Mouse (Mus musculus) megakaryocyte progenitor cell, adult 5-6 weeks (primary cell): ENCODE results near the gene Ak5. TPM values are rescaled to one million over a fixed set of nuclear protein-coding genes. Genes with fewer than 3 reads are reported as not detected.
"Not testable (repeated sequence)": the region's sequence is repeated elsewhere in the genome, so short reads cannot be mapped to it uniquely, and the experiment has no call there.

Experiments used
- ATAC-seq: replicated peaks from 2 replicates; pipeline ENCODE4 v1.8.0; 2016; ENCODE audit warnings: mild to moderate bottlenecking, moderate TSS enrichment, inconsistent platforms; ENCODE audit not compliant: poor library complexity
- total RNA-seq, 2 experiments: library from RNA; stranded (forward) in 1 of 2; stranded (reverse) in 1 of 2; fragments of 157-497, 149-512 nt in 1 of 2; fragments of 200-1000 nt in 1 of 2; gene quantifications; 2 replicates each; pipeline versions ENCODE4 v1.2.3 to v1.2.4; 2015 to 2017

Gene Ak5
- total RNA-seq, 2 experiments from 2014 or later = 0.05 TPM; not detected in 1

DNA sequence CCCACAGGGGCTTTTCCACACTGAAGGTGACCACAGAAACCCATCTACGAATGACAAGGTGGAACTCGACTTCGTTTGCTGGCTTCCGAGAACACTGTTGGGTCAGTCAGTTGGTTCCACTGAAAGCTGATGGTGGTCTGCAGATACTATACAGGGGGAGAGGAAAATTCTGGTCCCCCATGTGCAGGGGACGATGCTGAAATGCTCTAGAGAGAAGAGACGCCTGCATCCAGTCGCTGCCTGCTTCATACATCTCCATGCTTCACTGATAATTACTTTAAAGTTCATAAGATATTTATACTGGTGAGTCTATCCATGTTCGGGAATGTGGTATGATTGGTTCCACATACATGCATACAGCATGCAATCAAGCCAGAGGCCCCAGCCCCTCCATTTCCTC, 186.0 kb downstream of the Ak5 start:
- no peak for ATAC-seq

DNA sequence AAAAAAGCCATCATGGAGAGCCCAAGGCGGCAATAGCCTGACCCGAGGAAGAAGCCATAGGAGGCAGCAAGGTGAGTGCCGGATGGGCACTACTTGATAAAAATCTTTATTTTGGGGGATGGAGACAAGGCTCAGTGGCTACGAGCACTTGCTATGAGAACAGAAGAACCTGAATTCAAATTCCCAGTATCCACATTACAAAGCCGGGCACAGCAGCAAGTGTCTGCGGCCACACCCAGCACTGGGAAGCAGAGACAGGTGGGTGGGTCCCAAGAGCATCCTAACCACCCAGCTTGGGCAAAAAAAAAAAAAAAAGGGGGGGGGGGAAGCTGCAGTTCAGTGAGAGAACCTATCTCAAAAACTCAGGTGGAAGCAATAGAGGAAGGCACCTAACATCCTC, 187.8 kb downstream of the Ak5 start:
- ATAC-seq = no peak

DNA sequence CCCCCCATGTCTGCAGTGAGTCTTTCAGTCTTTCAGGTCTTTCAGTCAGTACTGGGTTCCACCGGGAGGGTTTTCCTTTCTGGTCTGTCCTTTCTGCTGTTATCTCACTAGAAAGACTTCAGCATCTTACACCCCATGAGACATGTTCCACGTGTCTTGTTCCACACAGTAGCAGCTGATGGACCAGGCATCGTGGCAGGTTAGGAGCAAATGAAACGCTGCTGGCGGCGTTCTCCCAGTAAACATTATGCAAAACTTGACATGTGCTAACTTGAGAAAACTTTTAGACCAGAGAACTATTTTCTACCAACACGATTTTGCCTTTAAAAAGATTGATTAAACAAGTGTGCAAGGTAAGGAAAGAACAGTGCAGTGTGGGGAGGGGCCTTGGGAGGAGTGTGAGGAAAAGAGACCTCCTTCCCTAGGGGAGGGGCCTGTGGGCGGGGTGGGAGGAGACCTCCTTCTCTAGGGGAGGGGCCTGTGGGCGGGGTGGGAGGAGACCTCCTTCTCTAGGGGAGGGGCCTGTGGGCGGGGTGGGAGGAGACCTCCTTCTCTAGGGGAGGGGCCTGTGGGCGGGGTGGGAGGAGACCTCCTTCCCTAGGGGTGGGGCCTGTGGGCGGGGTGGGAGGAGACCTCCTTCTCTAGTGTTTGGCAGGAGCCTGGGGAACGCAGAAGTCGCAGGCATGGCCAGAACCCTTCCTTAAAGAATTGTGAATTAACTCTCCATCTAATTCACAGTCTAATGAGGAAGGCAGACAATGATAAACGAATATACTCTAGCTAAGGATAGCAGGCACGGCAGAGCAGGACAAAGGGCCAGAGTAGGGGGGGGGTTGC, 189.3 kb downstream of the Ak5 start:
- peak; percentile 56 for ATAC-seq

- ATAC-seq = peak; percentile 71
Observed at GRCm38 (mm10) chr3:152477796-152478527, 190.2 kb downstream of the Ak5 start.

GRCm38 (mm10) chr3:152475894-152476293, 192.3 kb downstream of the Ak5 start:
- no peak for ATAC-seq

GRCm38 (mm10) chr3:152475278-152475669, 192.9 kb downstream of the Ak5 start:
- ATAC-seq = no peak

- peak; percentile 45 for ATAC-seq
Observed at GRCm38 (mm10) chr3:152474582-152475277, 193.4 kb downstream of the Ak5 start.

DNA sequence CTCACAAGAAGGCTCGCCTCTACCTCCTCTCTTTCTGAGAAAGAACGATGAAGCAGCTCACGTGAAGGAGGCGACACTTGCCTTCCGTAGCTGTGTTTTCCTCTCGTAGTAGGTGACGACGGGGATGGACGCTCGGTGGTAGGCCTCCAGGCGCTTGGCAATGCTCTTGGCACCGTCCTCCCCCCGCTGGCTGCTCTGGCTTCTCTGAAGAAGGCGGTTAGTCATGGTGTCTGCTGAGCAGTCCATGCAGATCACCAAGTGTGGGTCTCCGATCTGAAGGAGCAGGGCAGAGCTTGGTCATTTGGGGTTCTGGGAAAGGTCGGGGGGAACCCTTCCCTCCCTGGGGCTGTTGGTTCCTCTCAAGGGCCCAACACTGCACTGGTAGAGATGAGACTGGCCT, 195.5 kb downstream of the Ak5 start:
- ATAC-seq = no peak

DNA sequence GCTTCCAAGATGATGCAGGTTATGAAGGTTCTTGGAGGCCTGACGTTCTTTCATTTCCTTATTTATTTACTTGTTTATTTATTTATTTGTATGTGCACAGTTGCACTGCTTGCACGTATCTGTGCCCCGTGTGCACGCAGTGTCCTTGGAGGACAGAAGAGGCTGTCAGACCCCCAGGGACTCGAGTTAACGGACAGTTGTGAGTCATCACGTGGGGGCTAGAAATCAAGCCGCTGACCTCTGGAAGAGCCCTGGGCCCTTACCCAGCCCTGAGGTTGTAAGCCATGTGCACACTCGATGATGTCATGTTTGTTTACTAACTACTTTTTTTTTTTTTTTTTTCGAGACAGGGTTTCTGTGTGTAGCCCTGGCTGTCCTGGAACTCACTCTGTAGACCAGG, 197.8 kb downstream of the Ak5 start:
- no peak for ATAC-seq

- ATAC-seq = no peak
Observed at GRCm38 (mm10) chr3:152469423-152470200, 198.5 kb downstream of the Ak5 start.

DNA sequence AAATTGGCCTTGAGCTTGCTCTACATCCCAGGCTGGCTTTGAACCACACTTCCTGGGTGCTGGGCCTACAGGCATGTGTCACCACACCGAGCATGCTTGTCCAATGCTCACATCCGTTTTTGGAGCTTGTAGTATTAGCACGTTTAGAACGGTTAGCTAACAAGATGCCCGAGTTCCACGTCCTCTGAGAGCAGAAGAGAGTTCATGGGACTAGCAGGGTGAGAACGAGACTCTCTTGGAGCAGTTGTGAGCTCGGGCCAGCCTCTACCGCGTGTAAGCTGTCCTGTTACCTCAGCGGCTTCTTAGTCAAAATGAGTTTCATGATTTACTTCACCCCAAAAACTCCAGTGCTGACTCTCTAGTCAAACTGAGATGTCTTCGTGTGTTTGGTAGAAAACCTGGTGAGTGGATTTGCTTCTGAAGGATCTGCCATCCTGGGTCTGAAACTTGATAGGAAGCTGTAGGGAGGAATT, 199.6 kb downstream of the Ak5 start:
- ATAC-seq = no peak

GRCm38 (mm10) chr3:152468032-152468431, 200.1 kb downstream of the Ak5 start:
- ATAC-seq = no peak

- no peak for ATAC-seq
Observed at GRCm38 (mm10) chr3:152467312-152467711, 200.8 kb downstream of the Ak5 start.

- ATAC-seq = peak; percentile 67
Observed at GRCm38 (mm10) chr3:152466849-152467248, 201.3 kb downstream of the Ak5 start.

GRCm38 (mm10) chr3:152465338-152465737, 202.8 kb downstream of the Ak5 start:
- no peak for ATAC-seq

GRCm38 (mm10) chr3:152464462-152464861, 203.7 kb downstream of the Ak5 start:
- ATAC-seq = no peak

GRCm38 (mm10) chr3:152462900-152463299, 205.3 kb downstream of the Ak5 start:
- no peak for ATAC-seq

- ATAC-seq = no peak
Observed at GRCm38 (mm10) chr3:152462038-152462547, 206.1 kb downstream of the Ak5 start.

DNA sequence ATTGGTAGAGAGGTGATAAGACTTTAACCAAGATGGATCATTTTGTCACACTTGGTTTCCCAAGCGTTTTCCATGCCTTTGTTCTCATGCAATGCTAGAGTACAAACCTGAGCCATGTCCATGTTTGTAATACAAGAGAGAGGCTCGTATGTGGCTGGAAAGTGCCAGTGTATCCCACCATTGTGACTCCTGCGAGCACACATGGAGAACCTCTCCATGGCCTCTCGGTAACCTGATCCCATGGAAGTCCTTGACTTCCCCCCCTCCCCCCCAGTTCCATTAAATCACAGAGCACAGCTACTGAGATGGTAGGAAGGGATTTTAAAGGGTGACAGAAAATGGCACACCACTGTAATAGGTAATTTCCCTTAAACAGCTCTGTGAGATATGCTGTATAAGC, 207.4 kb downstream of the Ak5 start:
- no peak for ATAC-seq

DNA sequence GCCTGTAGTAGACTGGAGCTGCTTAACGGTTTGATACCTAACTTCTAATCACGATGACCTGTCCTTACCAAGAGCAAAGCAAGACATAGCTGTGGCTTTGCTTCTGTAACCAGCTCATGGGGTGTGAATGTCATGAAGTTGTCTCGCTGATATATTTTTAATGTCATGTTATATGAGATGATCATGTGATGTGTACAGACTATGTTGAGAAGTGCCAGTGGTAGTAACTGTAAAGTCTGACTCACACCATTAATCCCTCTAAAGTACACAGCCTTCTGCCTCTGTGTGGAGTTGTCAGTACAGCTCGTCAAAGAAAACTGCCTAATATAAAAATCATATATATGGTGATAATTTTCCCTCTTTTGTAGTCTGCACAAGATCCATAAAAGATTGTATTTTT, 209.3 kb downstream of the Ak5 start:
- ATAC-seq = not testable (repeated sequence)
